Mouse (Mus musculus) heart, embryonic 14.5 days (tissue): Measurements from ENCODE around the gene Alg14. TPM values are rescaled to one million over a fixed set of nuclear protein-coding genes. Genes with fewer than 3 reads are reported as not detected.

Source experiments
- ATAC-seq: fragments of 200-750 bp; cut with Nextera tagmentation; 2 replicates; pipeline ENCODE4 v1.8.0; 2017; ENCODE audit warnings: low read depth, moderate TSS enrichment; ENCODE audit not compliant: insufficient number of reproducible peaks, insufficient read depth, low FRiP score
- H3K27ac ChIP-seq, 2 experiments: fragments of 200-500 bp in 1 of 2; fragments of 300-500 bp in 1 of 2; sonication (generic) in 1 of 2; replicated peaks in 1 of 2; 2 replicates each; pipeline ENCODE4 v1.5.1; 2012 to 2014; ENCODE audit warnings: low read depth in 2 of 2, low read length in 2 of 2, control low read depth in 1 of 2, mild to moderate bottlenecking in 1 of 2, mixed read lengths in 1 of 2; ENCODE audit not compliant: control insufficient read depth in 1 of 2, insufficient read depth in 1 of 2
- H3K27me3 ChIP-seq: fragments of 300-500 bp; sonication (generic); 2 replicates; pipeline ENCODE4 v1.6.1; 2014; ENCODE audit warnings: mild to moderate bottlenecking, low read length, control low read depth; ENCODE audit not compliant: control insufficient read depth, insufficient read depth
- H3K36me3 ChIP-seq: fragments of 300-500 bp; sonication (generic); 2 replicates; pipeline ENCODE4 v1.6.1; 2014; ENCODE audit warnings: mild to moderate bottlenecking, control low read depth, low read length, mixed read lengths; ENCODE audit not compliant: control insufficient read depth, insufficient read depth
- H3K4me1 ChIP-seq, 2 experiments: fragments of 200-500 bp in 1 of 2; fragments of 300-500 bp in 1 of 2; sonication (generic) in 1 of 2; 2 replicates each; pipeline ENCODE4 v1.6.1; 2012 to 2014; ENCODE audit warnings: low read length in 2 of 2, control low read depth in 1 of 2, mixed read lengths in 1 of 2; ENCODE audit not compliant: control insufficient read depth in 2 of 2, insufficient read depth in 2 of 2
- H3K4me2 ChIP-seq: fragments of 300-500 bp; sonication (generic); 2 replicates; pipeline ENCODE4 v1.6.1; 2014; ENCODE audit warnings: mild to moderate bottlenecking, low read length
- H3K4me3 ChIP-seq, 2 experiments: fragments of 200-500 bp in 1 of 2; fragments of 300-500 bp in 1 of 2; sonication (generic) in 1 of 2; 2 replicates each; pipeline ENCODE4 v1.5.1; 2012 to 2014; ENCODE audit warnings: low read length in 2 of 2, mild to moderate bottlenecking in 2 of 2, control low read depth in 1 of 2, low read depth in 1 of 2, moderate library complexity in 1 of 2; ENCODE audit not compliant: control insufficient read depth in 1 of 2, insufficient read depth in 1 of 2
- H3K9ac ChIP-seq: fragments of 300-500 bp; sonication (generic); 2 replicates; pipeline ENCODE4 v1.6.1; 2014; ENCODE audit warnings: mild to moderate bottlenecking, low read length
- H3K9me3 ChIP-seq: fragments of 300-500 bp; sonication (generic); 2 replicates; pipeline ENCODE4 v1.6.1; 2016; ENCODE audit warnings: low read length, control low read depth; ENCODE audit not compliant: control insufficient read depth
- WGBS: fragments of 180-500 bp; shearing (Covaris S2); extraction: QIAGEN DNeasy Blood & Tissue Kit; methylation state at CpG from one replicate; pipeline ENCODE4 v1.1.7; 2014; 5-methylcytosine and 5-hydroxymethylcytosine counted together
- polyA plus RNA-seq: library from polyadenylated mRNA; unstranded; fragments of >200 nt; fragmentation: Nextera tagmentation; extraction: Ambion mirVana; gene quantifications from 2 replicates; pipeline ENCODE4 v1.2.1, GENCODE M21; 2014

The Alg14 gene
- polyA plus RNA-seq, 1 experiment from 2014 or later, result 41.9 TPM

DNA sequence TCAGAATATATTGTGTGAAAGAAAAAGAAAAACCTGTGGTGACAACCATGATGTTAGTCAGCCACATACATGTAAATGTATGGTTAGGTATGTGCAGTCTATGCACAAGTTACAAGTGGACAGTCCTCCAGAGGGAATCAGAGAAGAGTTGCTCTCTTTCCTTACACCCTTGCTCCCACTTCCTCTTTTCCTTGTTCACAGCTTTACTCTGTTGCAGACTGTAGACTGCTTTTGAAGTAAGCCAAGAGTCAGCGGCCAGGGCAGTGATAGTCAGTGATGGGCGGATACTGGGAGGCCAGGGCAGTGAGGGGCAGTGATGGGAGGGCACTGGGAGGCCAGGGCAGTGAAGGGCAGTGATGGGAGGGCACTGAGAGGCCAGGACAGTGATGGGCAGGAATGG is 66.7 kb downstream of the Alg14 start:
- no peak for ATAC-seq
- 47% methylated on average over 2 of the region's 2 CpGs for WGBS
- Histone ChIP-seq H3K9me3 (no peaks in the 10 kb centered on the region), H3K4me2 (no peak overlapping the region), H3K9ac (no peak overlapping the region), H3K27me3 (no peaks in the 10 kb centered on the region), H3K36me3 (no peaks in the 10 kb centered on the region), H3K4me1 (no peaks in the 10 kb centered on the region), H3K4me3 (no peak overlapping the region), H3K27ac (no peak overlapping the region)

DNA sequence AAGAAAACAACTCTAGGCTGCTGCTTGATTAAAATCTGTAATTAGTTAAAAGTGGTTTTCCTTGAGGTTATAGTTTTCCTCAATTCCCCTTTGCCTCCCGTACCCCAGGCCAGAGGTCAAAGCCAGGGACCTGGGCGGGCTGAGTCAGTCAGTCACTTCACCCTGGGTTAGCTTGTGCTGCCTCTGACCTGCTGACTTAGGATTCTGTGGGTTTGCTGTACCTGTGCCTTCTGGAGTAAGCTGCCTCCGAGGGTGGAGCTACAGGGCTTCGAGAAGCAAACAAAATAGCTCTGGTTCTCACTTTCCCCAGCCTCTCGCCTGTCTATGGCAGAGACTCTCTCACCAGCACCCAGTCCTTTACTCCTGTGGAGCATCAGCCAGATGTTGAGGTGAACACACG is 67.3 kb downstream of the Alg14 start:
- Histone ChIP-seq H3K27ac (no peak overlapping the region), H3K27me3 (no peaks in the 10 kb centered on the region), H3K9ac (no peak overlapping the region), H3K4me1 (no peaks in the 10 kb centered on the region), H3K4me2 (no peak overlapping the region), H3K9me3 (no peaks in the 10 kb centered on the region), H3K36me3 (no peaks in the 10 kb centered on the region), H3K4me3 (no peak overlapping the region)
- ATAC-seq, result no peak
- WGBS, result 80% methylated on average over 6 of the region's 6 CpGs

DNA sequence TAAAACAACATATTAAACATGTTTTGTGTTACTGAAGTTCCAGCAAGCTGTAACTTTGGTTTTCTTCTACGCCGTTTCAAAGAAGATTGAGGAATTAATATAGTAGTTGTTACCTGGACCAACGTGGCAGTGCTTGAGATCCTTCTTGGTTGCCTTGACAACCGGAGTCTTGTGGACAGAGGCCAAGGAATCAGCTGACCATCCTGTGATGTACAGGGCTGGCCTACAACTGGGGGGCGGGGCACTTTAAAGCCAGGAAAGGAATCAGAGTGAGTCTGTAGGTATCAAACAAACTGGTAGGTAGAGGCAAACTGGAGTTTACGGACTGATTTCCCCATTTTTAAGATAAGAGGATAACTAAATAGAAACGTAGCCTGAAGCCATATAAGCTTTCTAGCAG is 67.7 kb downstream of the Alg14 start:
- WGBS, result 84% methylated on average over 7 of the region's 7 CpGs
- no peak overlapping the region for H3K9ac ChIP-seq
- H3K36me3 ChIP-seq, result no peaks in the 10 kb centered on the region
- no peak overlapping the region for H3K4me3 ChIP-seq
- H3K27me3 ChIP-seq, result no peaks in the 10 kb centered on the region
- no peaks in the 10 kb centered on the region for H3K9me3 ChIP-seq
- H3K27ac ChIP-seq, result no peak overlapping the region
- H3K4me2 ChIP-seq, result no peak overlapping the region
- H3K4me1 ChIP-seq, result no peaks in the 10 kb centered on the region
- ATAC-seq, result no peak

DNA sequence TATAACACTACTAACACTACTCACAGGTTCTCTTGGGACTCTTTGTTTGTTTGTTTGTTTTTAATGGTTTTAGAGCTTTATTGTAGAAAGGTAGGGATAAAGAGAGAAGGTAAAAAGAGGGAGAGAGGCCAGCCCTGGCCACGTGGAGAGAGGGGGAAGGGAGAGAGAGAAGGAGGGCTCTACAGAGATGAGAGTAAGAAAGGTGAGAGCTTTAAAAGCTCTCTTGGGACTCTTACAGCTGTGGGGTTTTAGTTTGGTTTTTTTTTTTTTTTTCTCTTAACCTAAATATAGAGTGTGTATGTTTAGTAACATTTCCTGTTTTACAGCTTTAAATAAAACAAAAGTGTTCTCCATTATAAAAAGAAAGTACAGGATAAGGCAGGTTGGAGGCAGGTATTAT is 70.4 kb downstream of the Alg14 start:
- Histone ChIP-seq H3K4me1 (no peaks in the 10 kb centered on the region), H3K4me3 (no peak overlapping the region), H3K9me3 (no peaks in the 10 kb centered on the region), H3K4me2 (no peak overlapping the region), H3K36me3 (no peaks in the 10 kb centered on the region), H3K27me3 (no peaks in the 10 kb centered on the region), H3K27ac (no peak overlapping the region), H3K9ac (no peak overlapping the region)
- no peak for ATAC-seq
- WGBS, result 50% methylated on average over 1 of the region's 1 CpGs

DNA sequence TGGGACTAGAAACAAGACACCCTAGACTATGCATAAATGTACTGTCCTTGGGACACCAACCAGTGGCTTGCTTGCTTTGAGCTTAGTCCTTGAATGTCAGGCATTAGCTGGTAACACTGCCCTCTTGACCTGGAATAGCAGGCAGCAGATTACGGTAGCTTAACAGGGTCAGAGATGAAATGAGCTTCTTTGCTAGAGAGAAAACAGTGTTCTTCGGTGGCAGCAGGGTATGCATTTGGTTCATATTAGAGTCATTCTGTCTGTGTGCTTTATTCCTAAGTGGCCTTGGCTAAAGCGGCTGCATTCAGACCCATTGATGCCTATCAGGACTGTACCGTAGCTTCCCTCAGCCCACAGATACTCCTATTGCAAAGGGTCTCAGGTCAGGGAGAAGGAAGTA is 72.8 kb downstream of the Alg14 start:
- Histone ChIP-seq H3K4me1 (no peaks in the 10 kb centered on the region), H3K4me2 (no peak overlapping the region), H3K27me3 (no peaks in the 10 kb centered on the region), H3K36me3 (no peaks in the 10 kb centered on the region), H3K4me3 (no peak overlapping the region), H3K27ac (no peak overlapping the region), H3K9ac (no peak overlapping the region), H3K9me3 (no peaks in the 10 kb centered on the region)
- ATAC-seq, result no peak
- 66% methylated on average over 4 of the region's 4 CpGs for WGBS

DNA sequence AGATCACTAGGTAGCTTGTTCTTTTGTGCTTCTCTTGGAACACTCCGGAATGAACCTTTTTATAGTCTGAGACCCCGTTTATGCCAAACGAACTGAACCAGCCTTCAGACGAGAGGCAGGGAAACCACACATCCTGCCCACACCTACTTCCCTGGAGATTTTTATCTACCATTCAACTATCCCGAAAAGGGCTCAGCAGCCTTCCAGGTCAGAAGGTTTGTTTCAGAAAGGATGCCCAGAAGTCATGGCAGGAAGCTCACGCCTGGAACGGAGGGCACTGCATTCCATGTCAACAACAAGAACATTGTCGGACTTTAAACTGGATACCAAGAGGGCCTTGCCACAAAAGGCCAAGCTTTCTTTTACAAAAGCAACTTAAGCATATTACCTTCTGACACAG is 73.6 kb downstream of the Alg14 start:
- H3K4me3 ChIP-seq, result no peak overlapping the region
- H3K9ac ChIP-seq, result no peak overlapping the region
- H3K27ac ChIP-seq, result no peak overlapping the region
- no peaks in the 10 kb centered on the region for H3K9me3 ChIP-seq
- WGBS, result 55% methylated on average over 8 of the region's 8 CpGs
- no peaks in the 10 kb centered on the region for H3K36me3 ChIP-seq
- H3K4me2 ChIP-seq, result no peak overlapping the region
- no peak for ATAC-seq
- no peaks in the 10 kb centered on the region for H3K27me3 ChIP-seq
- no peaks in the 10 kb centered on the region for H3K4me1 ChIP-seq

DNA sequence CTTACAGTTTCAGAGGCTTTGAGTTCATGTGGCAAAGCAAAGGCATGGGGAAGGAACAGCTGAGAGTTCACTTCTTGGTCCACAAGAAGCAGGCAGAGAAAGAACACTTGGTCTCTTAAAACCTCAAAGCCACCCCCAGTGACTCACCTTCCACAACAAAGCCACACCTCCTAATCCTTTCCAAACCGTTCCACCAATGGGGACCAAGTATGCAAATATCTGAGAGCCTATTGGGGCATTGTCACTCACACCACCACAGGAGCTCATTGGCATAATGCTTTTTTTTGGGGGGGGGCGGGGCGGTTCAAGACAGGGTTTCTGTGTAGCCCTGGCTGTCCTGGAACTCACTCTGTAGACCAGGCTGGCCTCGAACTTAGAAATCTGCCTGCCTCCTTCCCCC is 77.0 kb downstream of the Alg14 start:
- H3K36me3 ChIP-seq, result no peaks in the 10 kb centered on the region
- no peak for ATAC-seq
- no peak overlapping the region for H3K4me3 ChIP-seq
- no peak overlapping the region for H3K4me2 ChIP-seq
- no peaks in the 10 kb centered on the region for H3K27me3 ChIP-seq
- H3K9ac ChIP-seq, result no peak overlapping the region
- H3K4me1 ChIP-seq, result peaks cover 3 to 9% of the 10 kb centered on the region in 2 experiments; a peak in 2 of 4 replicates
- 85% methylated on average over 4 of the region's 4 CpGs for WGBS
- no peaks in the 10 kb centered on the region for H3K9me3 ChIP-seq
- H3K27ac ChIP-seq, result no peak overlapping the region

DNA sequence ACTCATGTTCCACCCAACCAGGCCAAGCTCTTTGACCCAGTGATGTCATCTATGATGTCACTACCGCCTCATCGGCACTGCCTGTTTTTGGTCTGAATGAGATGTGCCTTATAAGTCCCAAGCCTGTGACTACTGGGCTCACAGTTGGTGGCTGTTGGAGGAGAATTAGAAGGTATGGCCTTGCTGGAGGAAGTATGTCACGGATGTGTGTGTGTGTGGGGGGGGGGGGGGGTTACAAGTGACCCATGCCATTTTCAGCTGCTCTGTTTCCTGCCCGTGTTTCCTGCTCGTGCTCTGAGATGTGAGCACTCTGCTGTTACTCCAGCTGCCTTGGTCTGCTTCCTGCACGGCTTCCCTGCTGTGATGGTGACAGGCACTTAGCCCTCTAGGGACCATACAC is 77.9 kb downstream of the Alg14 start:
- H3K4me2 ChIP-seq, result no peak overlapping the region
- H3K9ac ChIP-seq, result no peak overlapping the region
- peak overlapping the region in 1 of 2 experiments; percentile 56; a peak in 1 of 4 replicates for H3K27ac ChIP-seq
- H3K4me1 ChIP-seq, result peaks cover 8 to 11% of the 10 kb centered on the region in 2 experiments; a peak in 2 of 4 replicates
- no peak overlapping the region for H3K4me3 ChIP-seq
- H3K9me3 ChIP-seq, result no peaks in the 10 kb centered on the region
- no peaks in the 10 kb centered on the region for H3K27me3 ChIP-seq
- WGBS, result 64% methylated on average over 6 of the region's 6 CpGs
- peak; percentile 68 for ATAC-seq
- H3K36me3 ChIP-seq, result no peaks in the 10 kb centered on the region
